Mouse (Mus musculus): ENCODE measurements around the gene Clcf1. TPM values are rescaled to one million over a fixed set of nuclear protein-coding genes. Genes with fewer than 3 reads are reported as not detected.
A peak's percentile ranks its signal among the peaks of the same experiment; 100 is the strongest.

Gene Clcf1
- polyA plus RNA-seq, 1 experiment: 5.0 TPM

DNA sequence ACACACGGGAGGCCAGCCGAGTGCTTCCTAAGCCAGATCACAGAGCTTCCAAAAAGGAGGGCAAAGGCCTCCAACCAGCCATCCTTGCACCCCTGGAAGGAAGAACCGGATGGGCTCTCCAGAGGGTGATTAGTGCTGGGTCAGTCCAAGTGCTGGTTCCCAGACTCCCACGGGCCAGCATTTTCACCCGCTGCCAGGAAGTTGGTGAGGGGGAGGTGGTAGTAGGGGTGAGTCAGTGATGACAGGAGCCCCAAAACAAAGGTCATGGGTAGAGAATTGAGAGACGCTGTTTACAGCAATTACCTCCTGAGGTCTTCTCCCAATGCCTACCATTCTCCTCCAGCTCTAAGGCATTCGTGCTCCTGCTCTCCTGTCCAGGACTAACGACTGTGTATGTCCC is 16.4 kb downstream of the Clcf1 start:
- Histone ChIP-seq H3K27me3 (ENCODE audit: control insufficient read depth, insufficient read depth, low read length) (no peaks in the 10 kb centered on the region), H3K4me3 (replicated peaks; ENCODE audit: insufficient read depth, low read depth, low read length) (no peak overlapping the region), H3K27ac (ENCODE audit: insufficient read depth, low read length) (no peak overlapping the region), H3K4me1 (ENCODE audit: control insufficient read depth, insufficient read depth, low read length) (no peaks in the 10 kb centered on the region)
- DNase-seq: no peak
- WGBS: 69% methylated on average over 8 of the region's 8 CpGs
- TF ChIP-seq CTCF (IDR thresholded peaks at IDR 0.05; ENCODE audit: borderline replicate concordance, insufficient read depth, low read depth, low read length) (no peak), POLR2A (IDR thresholded peaks at IDR 0.05; ENCODE audit: borderline replicate concordance, insufficient read depth, low read length) (no peak)

DNA sequence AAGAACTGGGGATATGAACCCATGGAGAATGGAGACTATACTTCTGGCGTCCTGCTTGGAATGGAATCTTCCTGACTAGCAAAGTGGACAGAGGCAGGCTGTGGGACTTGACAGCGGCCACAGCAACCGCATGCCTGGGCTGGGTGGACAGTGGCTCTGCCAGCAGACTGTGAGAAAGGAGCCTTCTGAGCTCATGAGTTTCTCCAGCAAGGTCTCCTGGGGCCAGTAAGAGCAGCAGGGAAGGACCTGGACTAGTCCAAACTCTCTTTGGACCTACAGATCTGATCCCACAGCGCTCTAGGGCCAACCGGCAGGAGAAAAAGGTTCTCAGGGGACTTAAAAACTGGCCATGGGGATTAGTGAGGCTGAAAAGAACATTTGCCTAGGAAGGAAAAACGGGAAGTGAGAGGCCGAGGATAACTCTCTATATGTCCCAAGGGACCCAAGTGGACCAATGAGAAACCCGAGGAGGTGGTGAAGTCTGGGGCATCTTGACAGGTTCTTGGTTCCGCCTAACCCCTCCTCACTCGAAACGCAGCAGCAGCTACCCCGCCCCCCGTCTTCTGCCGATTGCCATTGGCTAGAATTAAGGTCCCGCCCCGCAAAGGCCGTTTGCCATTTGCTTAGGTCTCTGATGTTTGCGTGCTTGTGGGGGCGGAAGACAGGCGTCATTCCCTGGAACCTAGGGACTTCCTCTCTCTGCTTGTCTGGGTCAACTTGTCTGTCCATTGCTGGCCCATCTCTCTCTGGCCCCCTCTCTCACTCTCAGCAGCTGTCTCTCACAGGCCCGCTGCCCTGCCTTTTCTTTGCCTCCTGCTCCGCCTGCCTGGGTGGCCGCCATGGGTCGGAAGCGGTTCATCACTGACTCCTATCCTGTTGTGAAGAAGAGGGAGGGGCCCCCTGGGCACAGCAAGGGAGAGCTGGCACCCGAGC is 17.5 kb downstream of the Clcf1 start, which contains the start of gene Pold4:
TSS of gene Pold4 (plus strand) at position 647 of the 933 bp plus-strand sequence.
- peak; percentile 98 to 99 for DNase-seq
- TF ChIP-seq CTCF (IDR thresholded peaks at IDR 0.05; ENCODE audit: borderline replicate concordance, insufficient read depth, low read depth, low read length): no peak
- TF ChIP-seq POLR2A (IDR thresholded peaks at IDR 0.05; ENCODE audit: borderline replicate concordance, insufficient read depth, low read length): peak; percentile 92; the same call in 1 of the 2 replicates
- Histone ChIP-seq H3K27ac (ENCODE audit: insufficient read depth, low read length) (peak within 1 kb of the TSS; percentile 97), H3K4me3 (replicated peaks; ENCODE audit: insufficient read depth, low read depth, low read length) (peak within 1 kb of the TSS; percentile 90), H3K4me1 (ENCODE audit: control insufficient read depth, insufficient read depth, low read length) (no peaks in the 10 kb centered on the region), H3K27me3 (ENCODE audit: control insufficient read depth, insufficient read depth, low read length) (no peaks in the 10 kb centered on the region)
- 2% methylated on average over 25 of the region's 26 CpGs for WGBS

DNA sequence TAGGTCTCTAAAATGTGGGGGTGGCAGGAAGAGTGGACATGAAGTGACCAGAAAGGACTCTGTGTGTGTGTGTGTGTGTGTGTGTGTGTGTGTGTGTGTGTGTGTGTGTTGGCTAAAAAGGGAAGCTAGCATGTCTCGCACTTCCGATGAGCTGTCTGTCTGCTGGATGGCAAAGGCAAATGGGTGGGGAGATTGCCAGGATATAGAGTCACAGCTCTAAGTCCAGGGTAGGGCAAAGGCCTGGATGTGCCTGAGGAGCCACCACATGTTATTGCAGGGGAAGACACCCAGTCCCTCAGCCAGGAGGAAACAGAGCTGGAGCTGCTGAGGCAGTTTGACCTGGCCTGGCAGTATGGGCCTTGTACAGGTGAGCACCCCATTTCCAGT is 18.1 kb downstream of the Clcf1 start:
- Histone ChIP-seq H3K27me3 (ENCODE audit: control insufficient read depth, insufficient read depth, low read length) (no peaks in the 10 kb centered on the region), H3K4me1 (ENCODE audit: control insufficient read depth, insufficient read depth, low read length) (no peaks in the 10 kb centered on the region), H3K27ac (ENCODE audit: insufficient read depth, low read length) (peak overlapping the region; percentile 97), H3K4me3 (replicated peaks; ENCODE audit: insufficient read depth, low read depth, low read length) (peak overlapping the region; percentile 90)
- whole genome bisulfite sequencing: 0% methylated on average over 2 of the region's 2 CpGs
- DNase-seq: peak in 1 of 2 experiments; percentile 77
- TF ChIP-seq CTCF (IDR thresholded peaks at IDR 0.05; ENCODE audit: borderline replicate concordance, insufficient read depth, low read depth, low read length): no peak
- no peak for TF ChIP-seq POLR2A (IDR thresholded peaks at IDR 0.05; ENCODE audit: borderline replicate concordance, insufficient read depth, low read length)

DNA sequence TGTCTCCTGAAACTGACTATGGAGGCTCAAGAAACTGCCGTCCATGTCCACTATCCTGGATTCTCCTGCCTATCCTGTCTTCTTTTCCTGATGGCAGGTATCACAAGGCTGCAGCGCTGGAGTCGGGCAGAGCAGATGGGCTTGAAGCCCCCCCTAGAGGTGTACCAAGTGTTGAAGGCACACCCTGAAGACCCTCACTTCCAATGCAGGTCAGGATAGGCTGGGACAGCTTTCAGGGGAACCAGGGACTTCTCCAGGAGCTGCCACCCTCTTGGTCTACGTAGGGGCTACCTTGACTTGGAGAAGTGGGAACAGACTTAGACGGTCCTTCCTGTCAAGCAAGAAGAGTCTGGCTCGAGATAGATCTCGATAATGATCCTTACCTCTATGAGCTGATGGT is 18.6 kb downstream of the Clcf1 start:
- no peaks in the 10 kb centered on the region for H3K27me3 ChIP-seq (ENCODE audit: control insufficient read depth, insufficient read depth, low read length)
- no peak for TF ChIP-seq POLR2A (IDR thresholded peaks at IDR 0.05; ENCODE audit: borderline replicate concordance, insufficient read depth, low read length)
- no peak for TF ChIP-seq CTCF (IDR thresholded peaks at IDR 0.05; ENCODE audit: borderline replicate concordance, insufficient read depth, low read depth, low read length)
- no peak overlapping the region for H3K27ac ChIP-seq (ENCODE audit: insufficient read depth, low read length)
- no peak for DNase-seq
- 80% methylated on average over 7 of the region's 7 CpGs for WGBS
- H3K4me1 ChIP-seq (ENCODE audit: control insufficient read depth, insufficient read depth, low read length): no peaks in the 10 kb centered on the region
- no peak overlapping the region for H3K4me3 ChIP-seq (replicated peaks; ENCODE audit: insufficient read depth, low read depth, low read length)

DNA sequence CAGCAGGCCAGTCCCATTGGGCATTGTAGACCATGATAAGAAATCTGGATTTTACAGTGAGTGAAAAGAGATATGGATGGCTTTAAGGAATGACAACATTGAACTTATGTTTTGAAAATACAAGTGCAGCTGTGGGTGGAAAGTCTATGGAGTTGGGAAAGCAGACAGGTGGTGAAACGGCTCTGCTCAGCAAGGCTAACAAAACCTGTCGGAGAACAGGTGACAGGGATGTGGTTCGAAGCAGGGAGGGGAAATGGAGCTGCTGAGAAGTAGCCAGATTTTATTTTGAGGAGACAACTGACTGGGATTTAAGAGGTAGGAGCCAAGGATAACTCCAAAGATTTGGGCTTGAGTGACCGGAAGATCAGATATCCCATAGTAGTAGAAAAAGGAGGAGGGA is 20.5 kb downstream of the Clcf1 start:
- Histone ChIP-seq H3K27me3 (ENCODE audit: control insufficient read depth, insufficient read depth, low read length) (no peaks in the 10 kb centered on the region), H3K4me3 (replicated peaks; ENCODE audit: insufficient read depth, low read depth, low read length) (no peak overlapping the region), H3K27ac (ENCODE audit: insufficient read depth, low read length) (no peak overlapping the region), H3K4me1 (ENCODE audit: control insufficient read depth, insufficient read depth, low read length) (no peaks in the 10 kb centered on the region)
- WGBS: 67% methylated on average over 4 of the region's 4 CpGs
- TF ChIP-seq CTCF (IDR thresholded peaks at IDR 0.05; ENCODE audit: borderline replicate concordance, insufficient read depth, low read depth, low read length): no peak
- no peak for TF ChIP-seq POLR2A (IDR thresholded peaks at IDR 0.05; ENCODE audit: borderline replicate concordance, insufficient read depth, low read length)
- no peak for DNase-seq

DNA sequence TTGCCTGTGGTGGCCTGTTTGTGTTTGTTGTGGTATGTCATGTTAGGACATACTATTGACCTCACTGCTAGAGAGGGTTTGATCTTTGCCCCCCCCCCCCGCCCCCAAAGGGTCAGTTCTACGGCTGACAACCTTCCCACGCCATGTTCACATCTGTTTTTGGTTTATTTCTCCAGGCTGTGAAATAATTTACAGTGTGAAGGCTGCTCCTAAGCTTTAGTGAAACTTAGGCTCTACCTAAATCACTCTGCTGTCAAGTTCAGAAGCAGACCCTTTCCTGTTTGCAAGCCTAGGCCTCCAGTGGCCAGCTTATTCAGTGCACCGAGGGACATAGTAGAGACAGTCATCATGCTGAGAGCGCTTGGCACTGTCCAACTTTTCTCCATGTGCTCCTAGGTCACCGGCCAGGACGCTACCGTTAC is 26.2 kb downstream of the Clcf1 start:
- no peak for TF ChIP-seq POLR2A (IDR thresholded peaks at IDR 0.05; ENCODE audit: borderline replicate concordance, insufficient read depth, low read length)
- no peak for TF ChIP-seq CTCF (IDR thresholded peaks at IDR 0.05; ENCODE audit: borderline replicate concordance, insufficient read depth, low read depth, low read length)
- H3K4me1 ChIP-seq (ENCODE audit: control insufficient read depth, insufficient read depth, low read length): no peaks in the 10 kb centered on the region
- no peak overlapping the region for H3K4me3 ChIP-seq (replicated peaks; ENCODE audit: insufficient read depth, low read depth, low read length)
- H3K27ac ChIP-seq (ENCODE audit: insufficient read depth, low read length): no peak overlapping the region
- WGBS: 54% methylated on average over 8 of the region's 8 CpGs
- no peaks in the 10 kb centered on the region for H3K27me3 ChIP-seq (ENCODE audit: control insufficient read depth, insufficient read depth, low read length)
- no peak for DNase-seq

DNA sequence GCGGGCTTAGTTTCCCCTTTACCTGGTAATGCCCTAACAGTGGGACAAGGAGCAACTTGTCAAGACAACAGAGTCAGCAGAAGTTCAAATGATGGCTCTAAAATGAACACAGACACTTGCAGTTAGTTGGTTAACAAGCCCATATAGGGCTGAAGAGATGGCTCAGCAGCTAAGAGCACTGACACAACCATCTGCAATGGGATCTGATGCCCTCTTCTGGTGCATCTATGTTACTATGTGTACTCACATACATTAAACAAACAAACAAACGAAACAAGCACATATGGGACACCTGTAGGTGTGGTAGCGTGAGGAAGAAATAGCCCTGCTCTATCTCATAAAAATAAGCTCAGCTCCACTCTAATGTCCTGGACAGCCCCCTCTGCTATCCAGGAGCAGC is 28.4 kb downstream of the Clcf1 start:
- WGBS: 71% methylated on average over 3 of the region's 3 CpGs
- Histone ChIP-seq H3K4me3 (replicated peaks; ENCODE audit: insufficient read depth, low read depth, low read length) (no peak overlapping the region), H3K27ac (ENCODE audit: insufficient read depth, low read length) (no peak overlapping the region), H3K4me1 (ENCODE audit: control insufficient read depth, insufficient read depth, low read length) (no peaks in the 10 kb centered on the region), H3K27me3 (ENCODE audit: control insufficient read depth, insufficient read depth, low read length) (no peaks in the 10 kb centered on the region)
- TF ChIP-seq CTCF (IDR thresholded peaks at IDR 0.05; ENCODE audit: borderline replicate concordance, insufficient read depth, low read depth, low read length) (no peak), POLR2A (IDR thresholded peaks at IDR 0.05; ENCODE audit: borderline replicate concordance, insufficient read depth, low read length) (no peak)
- no peak for DNase-seq

DNA sequence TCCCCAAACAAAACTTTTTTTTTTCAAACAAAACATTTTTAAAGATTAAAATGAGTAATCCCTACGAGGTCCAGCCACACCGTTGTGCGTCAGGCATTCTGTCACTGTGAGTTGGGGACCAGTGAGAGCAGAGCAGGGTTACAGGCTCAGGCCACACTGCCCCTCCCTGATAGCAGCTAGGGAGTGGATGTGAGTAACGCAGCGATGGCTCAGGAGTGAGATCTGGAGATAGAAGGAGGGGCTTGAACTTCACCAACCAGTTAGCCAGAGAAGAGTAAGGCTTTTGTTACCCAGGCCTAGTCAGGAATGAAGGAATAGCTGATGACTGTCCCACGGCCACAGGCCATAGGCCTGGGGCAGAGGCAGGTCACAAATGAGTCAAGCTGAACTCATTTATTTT is 30.7 kb downstream of the Clcf1 start:
- no peak for DNase-seq
- Histone ChIP-seq H3K4me3 (replicated peaks; ENCODE audit: insufficient read depth, low read depth, low read length) (no peak overlapping the region), H3K27ac (ENCODE audit: insufficient read depth, low read length) (no peak overlapping the region), H3K4me1 (ENCODE audit: control insufficient read depth, insufficient read depth, low read length) (no peaks in the 10 kb centered on the region), H3K27me3 (ENCODE audit: control insufficient read depth, insufficient read depth, low read length) (no peaks in the 10 kb centered on the region)
- no peak for TF ChIP-seq CTCF (IDR thresholded peaks at IDR 0.05; ENCODE audit: borderline replicate concordance, insufficient read depth, low read depth, low read length)
- TF ChIP-seq POLR2A (IDR thresholded peaks at IDR 0.05; ENCODE audit: borderline replicate concordance, insufficient read depth, low read length): no peak
- 92% methylated on average over 6 of the region's 6 CpGs for WGBS
